ENCODE assay signal across 8 mouse cellular contexts in genomic region chr6:91843628-91844153, GRCm38 (mm10). TPM values are rescaled to one million over a fixed set of nuclear protein-coding genes. Genes with fewer than 3 reads are reported as not detected.
DNase-seq lines count a peak whose midpoint lies in the region; ATAC-seq and TF ChIP-seq lines count a peak whose summit lies in the region.

No protein-coding gene starts in this region.

- H3K27me3 ChIP-seq in kidney, embryonic 14.5 days (ENCODE audit: control insufficient read depth, insufficient read depth, low read length): peaks cover 73% of the 10 kb centered on the region
- peaks cover 37% of the 10 kb centered on the region for H3K27me3 ChIP-seq in embryonic facial prominence, embryonic 11.5 days (ENCODE audit: control insufficient read depth, insufficient read depth, low read length)
- H3K27me3 ChIP-seq in hindbrain, postnatal 0 days (ENCODE audit: insufficient read depth, low read length): peaks cover 14% of the 10 kb centered on the region; the same call in 1 of the 2 replicates
- peaks cover 4% of the 10 kb centered on the region; the same call in 1 of the 2 replicates for H3K27me3 ChIP-seq in thymus, adult 2 months (ENCODE audit: control insufficient read depth, insufficient read depth, low read length)

- no peak for TF ChIP-seq POLR2A in thymus, adult 2 months (IDR thresholded peaks at IDR 0.05; ENCODE audit: control insufficient read depth, extremely low read depth, insufficient read depth, low read length, poor library complexity)

- H3K27ac ChIP-seq in kidney, embryonic 14.5 days (ENCODE audit: low read depth, low read length): no peak overlapping the region
- H3K27ac ChIP-seq in embryonic facial prominence, embryonic 11.5 days (replicated peaks; ENCODE audit: low read depth, low read length): no peak overlapping the region
- peak overlapping the region; percentile 41; the same call in 1 of the 2 replicates for H3K27ac ChIP-seq in hindbrain, postnatal 0 days
- no peak overlapping the region for H3K27ac ChIP-seq in thymus, adult 2 months (ENCODE audit: control insufficient read depth, insufficient read depth, low read length)

- no peak for ATAC-seq in kidney, embryonic 14.5 days (ENCODE audit: low FRiP score, low TSS enrichment)
- no peak for ATAC-seq in embryonic facial prominence, embryonic 11.5 days (replicated peaks; ENCODE audit: insufficient number of reproducible peaks, low FRiP score, low TSS enrichment, low read depth)
- 0 out of 2 replicates have a peak, but pooled peaks have one; percentile 11 for ATAC-seq in hindbrain, postnatal 0 days
- ATAC-seq in cerebellum, adult (ENCODE audit: insufficient number of reproducible peaks, low FRiP score, low TSS enrichment): no peak

- peak overlapping the region; percentile 35; the same call in 1 of the 2 replicates for H3K9ac ChIP-seq in kidney, embryonic 14.5 days (ENCODE audit: low read depth, low read length)
- H3K9ac ChIP-seq in embryonic facial prominence, embryonic 11.5 days (replicated peaks; ENCODE audit: low read length): peak overlapping the region; percentile 43
- H3K9ac ChIP-seq in hindbrain, postnatal 0 days (replicated peaks; ENCODE audit: low read length): peak overlapping the region; percentile 63

- H3K4me1 ChIP-seq in kidney, embryonic 14.5 days (ENCODE audit: control insufficient read depth, insufficient read depth, low read length): 0 out of 2 replicates have a peak, but pooled peaks cover 6% of the 10 kb centered on the region
- H3K4me1 ChIP-seq in embryonic facial prominence, embryonic 11.5 days (ENCODE audit: control insufficient read depth, insufficient read depth, low read length): peaks cover 7% of the 10 kb centered on the region; the same call in 1 of the 2 replicates
- H3K4me1 ChIP-seq in hindbrain, postnatal 0 days (ENCODE audit: insufficient read depth, low read length): peaks cover 8% of the 10 kb centered on the region; the same call in 1 of the 2 replicates
- no peaks in the 10 kb centered on the region for H3K4me1 ChIP-seq in thymus, adult 2 months (replicated peaks; ENCODE audit: control insufficient read depth, insufficient read depth, low read length)

- no peaks in the 10 kb centered on the region for H3K36me3 ChIP-seq in kidney, embryonic 14.5 days (ENCODE audit: control insufficient read depth, insufficient read depth, low read length)
- H3K36me3 ChIP-seq in embryonic facial prominence, embryonic 11.5 days (replicated peaks; ENCODE audit: control insufficient read depth, insufficient read depth, low read depth, low read length): no peaks in the 10 kb centered on the region
- no peaks in the 10 kb centered on the region for H3K36me3 ChIP-seq in hindbrain, postnatal 0 days (ENCODE audit: insufficient read depth, low read length)
- H3K36me3 ChIP-seq in thymus, adult 2 months (ENCODE audit: control insufficient read depth, insufficient read depth, low read length): no peaks in the 10 kb centered on the region

- DNase-seq in kidney, adult 8-10 months: no peak
- DNase-seq in embryonic facial prominence, embryonic 11.5 days (ENCODE audit: low spot score): peak; percentile 20
- peak; percentile 58 for DNase-seq in hindbrain, postnatal 0 days (ENCODE audit: low spot score)
- DNase-seq in neural tube, embryonic 10.5 days (ENCODE audit: extremely low spot score, low spot score): peak; percentile 46
- DNase-seq in thymus, adult 2 months: no peak
- no peak for DNase-seq in B cell, adult 2 months

- H3K4me3 ChIP-seq in kidney, embryonic 14.5 days (ENCODE audit: low read length): peak overlapping the region; percentile 45
- H3K4me3 ChIP-seq in embryonic facial prominence, embryonic 11.5 days (ENCODE audit: low read depth, low read length): peak overlapping the region; percentile 51
- peak overlapping the region; percentile 61 for H3K4me3 ChIP-seq in hindbrain, postnatal 0 days (ENCODE audit: low read length)
- no peak overlapping the region for H3K4me3 ChIP-seq in thymus, adult 2 months (ENCODE audit: control insufficient read depth, insufficient read depth, low read length)

- H3K4me2 ChIP-seq in kidney, embryonic 14.5 days (replicated peaks; ENCODE audit: low read depth, low read length): peak overlapping the region; percentile 87
- peak overlapping the region; percentile 97 for H3K4me2 ChIP-seq in embryonic facial prominence, embryonic 11.5 days (ENCODE audit: low read depth, low read length)
- H3K4me2 ChIP-seq in hindbrain, postnatal 0 days (ENCODE audit: low read depth, low read length): peak overlapping the region; percentile 73

- no peak for TF ChIP-seq CTCF in hindbrain, postnatal 0 days (IDR thresholded peaks at IDR 0.05; ENCODE audit: low read depth)
- no peak for TF ChIP-seq CTCF in thymus, adult 2 months (IDR thresholded peaks at IDR 0.05; ENCODE audit: borderline replicate concordance, control insufficient read depth, extremely low read depth, insufficient read depth, low read length, poor library complexity)

- no peaks in the 10 kb centered on the region for H3K9me3 ChIP-seq in kidney, embryonic 14.5 days (ENCODE audit: control insufficient read depth, low read length)
- no peaks in the 10 kb centered on the region for H3K9me3 ChIP-seq in embryonic facial prominence, embryonic 11.5 days (replicated peaks; ENCODE audit: control insufficient read depth, low read length)
- no peaks in the 10 kb centered on the region for H3K9me3 ChIP-seq in hindbrain, postnatal 0 days (ENCODE audit: low read length)

- 5% methylated on average over 49 of the region's 69 CpGs for WGBS in kidney, embryonic 14.5 days
- WGBS in embryonic facial prominence, embryonic 11.5 days: 6% methylated on average over 46 of the region's 69 CpGs
- 3% methylated on average over 44 of the region's 69 CpGs for WGBS in hindbrain, postnatal 0 days
- WGBS in thymus, adult 2 months: 8% methylated on average over 69 of the region's 69 CpGs

RNA-seq across cellular contexts. Expression of gene Grip2, which starts 16.6 kb away (rescaled TPM):
- 0.06 and 0.20 TPM in 2 replicates for polyA plus RNA-seq in kidney, embryonic 14.5 days (2014; fragmentation: Nextera tagmentation; extraction: Ambion mirVana)
- polyA plus RNA-seq in embryonic facial prominence, embryonic 11.5 days (2014; fragmentation: Nextera tagmentation; extraction: Ambion mirVana): 0.06 and 0.14 TPM in 2 replicates
- 14.6 and 19.2 TPM in 2 replicates for total RNA-seq in hindbrain, postnatal 0 days (2014; rRNA removed)
- polyA plus RNA-seq in hindbrain, postnatal 0 days (2015; fragmentation: Nextera tagmentation; extraction: Ambion mirVana): 5.2 and 5.3 TPM in 2 replicates
- 0.46 and 1.4 TPM in 2 replicates for polyA plus RNA-seq in thymus, adult 2 months (2012; rRNA removed)

RNA-seq across cellular contexts. Expression of gene Ccdc174, which starts 34.2 kb away (rescaled TPM):
- 33.4 and 40.5 TPM in 2 replicates for polyA plus RNA-seq in kidney, embryonic 14.5 days (2014; fragmentation: Nextera tagmentation; extraction: Ambion mirVana)
- polyA plus RNA-seq in embryonic facial prominence, embryonic 11.5 days (2014; fragmentation: Nextera tagmentation; extraction: Ambion mirVana): 49.0 and 52.1 TPM in 2 replicates
- total RNA-seq in hindbrain, postnatal 0 days (2014; rRNA removed): 12.8 and 15.1 TPM in 2 replicates
- polyA plus RNA-seq in hindbrain, postnatal 0 days (2015; fragmentation: Nextera tagmentation; extraction: Ambion mirVana): 36.3 and 43.4 TPM in 2 replicates
- 7.2 and 7.8 TPM in 2 replicates for polyA plus RNA-seq in thymus, adult 2 months (2012; rRNA removed)

RNA-seq across cellular contexts. Expression of gene 4930590J08Rik, which starts 58.9 kb away (rescaled TPM):
- polyA plus RNA-seq in kidney, embryonic 14.5 days (2014; fragmentation: Nextera tagmentation; extraction: Ambion mirVana): 0.23 and 0.69 TPM in 2 replicates
- 0.13 and 0.35 TPM in 2 replicates for polyA plus RNA-seq in embryonic facial prominence, embryonic 11.5 days (2014; fragmentation: Nextera tagmentation; extraction: Ambion mirVana)
- total RNA-seq in hindbrain, postnatal 0 days (2014; rRNA removed): 2.2 and 3.2 TPM in 2 replicates
- 0.63 and 0.64 TPM in 2 replicates for polyA plus RNA-seq in hindbrain, postnatal 0 days (2015; fragmentation: Nextera tagmentation; extraction: Ambion mirVana)
- polyA plus RNA-seq in thymus, adult 2 months (2012; rRNA removed): 1.1 and 1.4 TPM in 2 replicates

Comparison
In these comparisons a context has a peak if more than half of its experiments do, and no peak if none do; other contexts are left out.
1. DNase-seq: peak in embryonic facial prominence, embryonic 11.5 days (single experiment), hindbrain, postnatal 0 days (single experiment) and neural tube, embryonic 10.5 days (single experiment); none in kidney, adult 8-10 months (0 of 2), thymus, adult 2 months (single experiment) and B cell, adult 2 months (0 of 2).
2. Peak in every context shown above with its lines, with median percentiles within 50 percentile points of each other: H3K4me2 ChIP-seq and H3K9ac ChIP-seq.